Mouse (Mus musculus): ENCODE data around the gene Adat3. TPM values are rescaled to one million over a fixed set of nuclear protein-coding genes. Genes with fewer than 3 reads are reported as not detected.

Gene Adat3
- total and polyA plus RNA-seq, 2 experiments from 2014 or later, result 3.0 to 4.5 TPM

DNA sequence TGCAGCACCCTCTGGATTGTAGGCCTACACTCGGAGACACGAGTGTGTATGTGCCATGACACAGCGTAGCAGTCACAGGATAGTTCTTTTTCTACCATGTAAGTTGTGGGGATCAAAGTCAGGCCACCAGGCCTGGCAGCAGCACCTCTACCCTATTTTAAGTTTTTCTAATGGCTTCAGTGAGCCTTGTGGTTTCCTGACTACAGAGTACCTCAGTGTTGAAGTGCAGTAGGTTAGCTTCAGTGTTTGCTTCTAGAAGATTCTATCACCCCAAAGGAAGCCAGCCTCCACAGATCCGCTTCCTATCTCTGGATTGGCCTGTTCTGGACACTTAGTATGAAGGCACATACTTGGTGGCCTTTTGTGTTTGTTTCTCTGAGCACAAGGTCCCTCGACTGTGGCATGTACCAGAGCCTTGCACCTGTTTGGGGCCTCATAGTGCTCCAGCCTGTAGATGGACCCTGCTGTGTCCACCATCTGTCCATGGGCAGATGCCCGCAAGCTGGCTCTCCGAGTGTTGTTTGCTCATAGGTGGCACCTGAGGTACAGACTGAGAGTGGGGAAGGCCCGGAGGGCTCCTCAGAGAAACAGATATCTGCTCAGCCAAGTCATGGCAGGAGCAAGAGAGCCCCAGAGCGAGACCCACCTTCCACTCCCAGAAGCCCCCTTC lies 7.6 kb downstream of the Adat3 start:
- H3K4me3 ChIP-seq (ENCODE audit: low read depth, low read length), result no peak overlapping the region

DNA sequence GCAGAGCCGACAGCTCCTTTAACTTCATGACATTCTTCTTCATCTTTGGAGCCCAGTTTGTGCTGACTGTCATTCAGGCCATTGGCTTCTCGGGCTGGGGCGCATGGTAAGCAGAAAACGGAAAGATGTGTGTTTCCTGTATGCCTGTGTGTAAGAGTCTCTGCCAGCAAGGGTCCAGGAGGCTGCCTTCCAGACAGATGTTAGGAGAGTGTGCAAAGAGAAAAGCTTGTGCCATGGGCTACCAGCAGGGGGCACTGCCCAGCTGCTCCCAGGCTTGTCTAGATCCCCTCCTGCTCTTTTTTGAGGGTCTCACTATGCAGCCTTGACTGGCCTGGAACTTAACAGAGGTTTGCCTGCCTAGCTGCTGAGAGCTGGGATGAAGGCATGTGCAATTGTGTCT lies 8.3 kb downstream of the Adat3 start:
- Histone ChIP-seq H3K27ac (ENCODE audit: low read depth, low read length) (no peak overlapping the region), H3K4me1 (ENCODE audit: insufficient read depth) (no peaks in the 10 kb centered on the region), H3K9me3 (ENCODE audit: low read length) (no peaks in the 10 kb centered on the region), H3K27me3 (ENCODE audit: insufficient read depth, low read length) (no peaks in the 10 kb centered on the region), H3K36me3 (ENCODE audit: insufficient read depth) (peaks cover 72% of the 10 kb centered on the region), H3K9ac (no peak overlapping the region), H3K4me3 (ENCODE audit: low read depth, low read length) (no peak overlapping the region), H3K4me2 (ENCODE audit: low read depth) (no peak overlapping the region)
- 81% methylated on average over 4 of the region's 4 CpGs for whole genome bisulfite sequencing
- peak; percentile 61 for ATAC-seq
- TF ChIP-seq CTCF (IDR thresholded peaks at IDR 0.05; ENCODE audit: low read depth), result peak; percentile 75
- DNase-seq, result peak; percentile 36

More for the DNA sequence above, 7.6 kb downstream of the Adat3 start:
- ATAC-seq (no peak), DNase-seq (no peak)
- Histone ChIP-seq H3K27ac (ENCODE audit: low read depth, low read length) (no peak overlapping the region), H3K9ac (no peak overlapping the region), H3K27me3 (ENCODE audit: insufficient read depth, low read length) (no peaks in the 10 kb centered on the region), H3K4me1 (ENCODE audit: insufficient read depth) (no peaks in the 10 kb centered on the region), H3K36me3 (ENCODE audit: insufficient read depth) (peaks cover 64% of the 10 kb centered on the region), H3K4me2 (ENCODE audit: low read depth) (no peak overlapping the region), H3K9me3 (ENCODE audit: low read length) (no peaks in the 10 kb centered on the region)
- 94% methylated on average over 9 of the region's 9 CpGs for WGBS
- TF ChIP-seq CTCF (IDR thresholded peaks at IDR 0.05; ENCODE audit: low read depth), result no peak

DNA sequence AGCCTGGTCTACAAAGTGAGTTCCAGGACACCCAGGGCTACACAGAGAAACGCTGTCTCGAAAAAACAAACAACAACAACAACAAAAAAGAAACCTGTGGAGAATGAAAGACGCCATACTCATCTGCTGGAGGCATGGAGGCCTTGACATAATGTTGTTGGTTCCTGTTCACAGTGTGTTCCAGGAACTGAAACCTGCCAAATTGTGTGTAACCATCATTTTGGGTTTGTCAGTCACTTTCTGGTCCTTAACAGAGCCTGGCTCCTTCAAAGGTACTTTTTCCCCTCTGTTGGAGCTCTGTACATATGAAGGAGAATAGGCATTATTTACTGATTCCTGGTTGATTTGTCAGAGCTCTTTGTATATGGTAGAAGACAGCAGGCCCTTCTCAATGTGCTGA lies 9.2 kb downstream of the Adat3 start:
- no peak overlapping the region for H3K9ac ChIP-seq
- H3K9me3 ChIP-seq (ENCODE audit: low read length), result no peaks in the 10 kb centered on the region
- no peak overlapping the region for H3K27ac ChIP-seq (ENCODE audit: low read depth, low read length)
- DNase-seq (no peak), ATAC-seq (no peak)
- peaks cover 65% of the 10 kb centered on the region for H3K36me3 ChIP-seq (ENCODE audit: insufficient read depth)
- 96% methylated on average over 3 of the region's 3 CpGs for WGBS
- H3K4me3 ChIP-seq (ENCODE audit: low read depth, low read length), result no peak overlapping the region
- no peak overlapping the region for H3K4me2 ChIP-seq (ENCODE audit: low read depth)
- TF ChIP-seq CTCF (IDR thresholded peaks at IDR 0.05; ENCODE audit: low read depth), result no peak
- no peaks in the 10 kb centered on the region for H3K4me1 ChIP-seq (ENCODE audit: insufficient read depth)
- no peaks in the 10 kb centered on the region for H3K27me3 ChIP-seq (ENCODE audit: insufficient read depth, low read length)

DNA sequence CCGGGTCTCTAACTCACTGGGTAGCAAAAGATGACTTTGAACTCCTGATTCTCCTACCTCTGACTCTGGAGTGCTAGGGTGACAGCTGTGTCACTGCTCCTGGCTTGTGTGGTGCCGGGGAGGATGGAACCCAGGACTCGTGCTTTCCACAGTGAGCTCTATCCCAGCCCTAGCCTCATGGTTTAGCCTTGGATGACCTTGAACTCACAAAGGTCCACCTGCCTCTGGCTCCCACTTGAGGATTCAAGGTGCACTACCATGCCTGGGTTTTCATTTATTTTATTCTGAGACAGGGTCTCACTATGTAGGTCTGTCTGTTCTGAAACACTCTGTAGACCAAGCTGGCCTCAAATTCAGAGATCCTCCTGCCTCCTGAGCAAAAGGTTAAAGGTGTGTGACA lies 11.1 kb downstream of the Adat3 start:
- no peak for ATAC-seq
- no peaks in the 10 kb centered on the region for H3K4me1 ChIP-seq (ENCODE audit: insufficient read depth)

DNA sequence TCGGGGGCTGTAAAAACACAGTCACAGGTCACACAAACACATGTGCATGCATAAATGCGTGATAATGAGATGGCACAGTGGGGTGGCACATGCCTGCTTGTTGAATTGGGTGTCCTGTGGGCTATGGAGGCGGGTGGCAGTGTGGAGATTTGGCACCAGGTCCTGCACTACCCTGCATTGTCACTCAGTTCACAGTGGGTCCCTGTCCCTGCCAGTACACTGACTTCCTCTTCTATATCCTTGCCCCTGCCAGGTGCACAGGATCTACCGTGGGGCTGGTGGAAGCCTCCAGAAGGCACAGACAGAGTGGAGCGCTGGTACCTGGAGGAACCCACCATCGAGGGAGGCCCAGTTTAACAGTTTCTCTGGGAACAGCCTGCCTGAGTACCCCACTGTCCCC lies 11.7 kb downstream of the Adat3 start:
- Histone ChIP-seq H3K9ac (no peak overlapping the region), H3K36me3 (ENCODE audit: insufficient read depth) (peaks cover 41% of the 10 kb centered on the region), H3K9me3 (ENCODE audit: low read length) (no peaks in the 10 kb centered on the region), H3K4me2 (ENCODE audit: low read depth) (no peak overlapping the region), H3K4me3 (ENCODE audit: low read depth, low read length) (no peak overlapping the region), H3K27me3 (ENCODE audit: insufficient read depth, low read length) (no peaks in the 10 kb centered on the region), H3K27ac (ENCODE audit: low read depth, low read length) (no peak overlapping the region), H3K4me1 (ENCODE audit: insufficient read depth) (no peaks in the 10 kb centered on the region)
- WGBS, result 86% methylated on average over 6 of the region's 6 CpGs
- DNase-seq, result no peak
- no peak for TF ChIP-seq CTCF (IDR thresholded peaks at IDR 0.05; ENCODE audit: low read depth)
- ATAC-seq, result no peak

More for the DNA sequence above, 11.1 kb downstream of the Adat3 start:
- Histone ChIP-seq H3K27me3 (ENCODE audit: insufficient read depth, low read length) (no peaks in the 10 kb centered on the region), H3K4me3 (ENCODE audit: low read depth, low read length) (no peak overlapping the region), H3K27ac (ENCODE audit: low read depth, low read length) (no peak overlapping the region), H3K36me3 (ENCODE audit: insufficient read depth) (peaks cover 46% of the 10 kb centered on the region), H3K9me3 (ENCODE audit: low read length) (no peaks in the 10 kb centered on the region), H3K4me2 (ENCODE audit: low read depth) (no peak overlapping the region), H3K9ac (no peak overlapping the region)
- 96% methylated on average over 3 of the region's 3 CpGs for WGBS
- DNase-seq, result no peak
- no peak for TF ChIP-seq CTCF (IDR thresholded peaks at IDR 0.05; ENCODE audit: low read depth)

DNA sequence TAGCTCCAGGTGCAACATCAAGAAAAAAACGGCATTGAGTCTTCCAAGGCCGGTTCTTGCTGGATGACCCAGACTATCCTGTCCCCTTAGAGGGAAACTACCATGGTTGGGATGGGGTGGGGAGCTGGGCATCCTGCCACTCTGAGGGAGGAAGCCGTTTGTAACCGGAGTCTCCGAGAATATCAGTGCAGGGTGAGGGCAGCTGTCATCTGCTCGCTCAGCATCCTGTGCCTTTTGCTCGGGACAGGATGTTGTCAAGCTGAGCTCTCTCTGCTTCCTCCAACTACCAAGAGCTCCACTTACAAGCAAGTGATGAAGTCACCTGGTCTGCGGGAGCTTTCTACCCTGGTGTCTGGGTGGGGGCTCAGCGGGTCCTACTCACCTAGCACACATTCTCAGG lies 15.5 kb downstream of the Adat3 start:
- no peak for TF ChIP-seq CTCF (IDR thresholded peaks at IDR 0.05; ENCODE audit: low read depth)
- Histone ChIP-seq H3K4me1 (ENCODE audit: insufficient read depth) (peaks cover 8% of the 10 kb centered on the region; the same call in 1 of the 2 replicates), H3K27ac (ENCODE audit: low read depth, low read length) (no peak overlapping the region), H3K9me3 (ENCODE audit: low read length) (no peaks in the 10 kb centered on the region), H3K36me3 (ENCODE audit: insufficient read depth) (peaks cover 29% of the 10 kb centered on the region), H3K4me2 (ENCODE audit: low read depth) (no peak overlapping the region), H3K4me3 (ENCODE audit: low read depth, low read length) (no peak overlapping the region), H3K27me3 (ENCODE audit: insufficient read depth, low read length) (no peaks in the 10 kb centered on the region), H3K9ac (no peak overlapping the region)
- ATAC-seq (no peak), DNase-seq (no peak)
- WGBS, result 86% methylated on average over 9 of the region's 9 CpGs

DNA sequence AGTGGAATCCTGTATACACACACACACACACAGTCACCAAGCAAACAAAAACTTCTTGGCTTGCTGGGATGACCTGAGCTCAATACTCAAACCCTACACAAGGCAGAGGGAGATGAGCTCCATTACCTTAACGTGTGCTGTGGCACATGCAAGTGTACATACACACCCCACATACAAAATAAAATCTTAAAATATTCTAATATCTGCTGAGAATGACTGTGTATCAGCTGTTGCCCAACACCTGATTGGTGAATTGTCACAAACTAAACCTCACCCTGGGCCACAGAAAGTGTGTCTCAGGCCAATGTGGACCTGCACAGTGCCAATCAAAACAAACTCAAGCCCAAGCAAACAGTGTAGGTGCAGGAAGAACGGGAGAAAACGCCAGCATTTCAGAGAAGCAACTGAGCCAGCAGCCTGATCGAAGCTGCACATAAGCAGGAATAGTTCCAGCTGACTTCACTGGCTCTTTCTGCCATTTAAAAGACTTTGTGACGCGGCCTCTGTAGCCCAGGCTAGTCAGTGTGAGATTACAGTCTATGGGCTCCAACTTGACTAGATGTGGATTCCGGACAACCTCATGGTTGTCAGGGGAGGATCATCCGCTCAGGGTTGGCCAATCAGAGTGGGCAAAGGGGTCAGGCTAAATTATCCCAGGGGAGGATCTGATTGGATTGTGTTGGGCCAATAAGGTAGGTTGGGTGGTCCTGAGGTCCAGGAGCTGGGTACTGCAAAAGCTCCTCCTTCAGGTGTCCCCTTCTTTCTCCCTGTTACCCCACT lies 17.0 kb downstream of the Adat3 start:
- WGBS, result 39% methylated on average over 8 of the region's 8 CpGs
- H3K9ac ChIP-seq, result no peak overlapping the region
- no peak for ATAC-seq
- H3K36me3 ChIP-seq (ENCODE audit: insufficient read depth), result peaks cover 16% of the 10 kb centered on the region
- no peak overlapping the region for H3K27ac ChIP-seq (ENCODE audit: low read depth, low read length)
- H3K4me1 ChIP-seq (ENCODE audit: insufficient read depth), result peaks cover 22% of the 10 kb centered on the region; the same call in 1 of the 2 replicates
- H3K4me3 ChIP-seq (ENCODE audit: low read depth, low read length), result no peak overlapping the region
- no peak overlapping the region for H3K4me2 ChIP-seq (ENCODE audit: low read depth)
- TF ChIP-seq CTCF (IDR thresholded peaks at IDR 0.05; ENCODE audit: low read depth), result no peak
- H3K27me3 ChIP-seq (ENCODE audit: insufficient read depth, low read length), result no peaks in the 10 kb centered on the region
- no peak for DNase-seq
- no peaks in the 10 kb centered on the region for H3K9me3 ChIP-seq (ENCODE audit: low read length)
